In genomic region chr11:114016889-114017392, GRCm38 (mm10) we compare ENCODE assay signal across 8 mouse cellular contexts. TPM values are rescaled to one million over a fixed set of nuclear protein-coding genes. Genes with fewer than 3 reads are reported as not detected.
DNase-seq lines count a peak whose midpoint lies in the region; ATAC-seq and TF ChIP-seq lines count a peak whose summit lies in the region.
"Had no signal": no experiment of that assay in that cellular context is flagged by ENCODE, and none has a peak within 500 bp of the region (broad histone marks: within the 10 kb centered on the region; RNA-seq: fewer than 3 reads in every experiment).

No protein-coding gene starts in this region.

- H3K27ac ChIP-seq in kidney, embryonic 16.5 days (ENCODE audit: low read length): no peak overlapping the region
- H3K27ac ChIP-seq in embryonic facial prominence, embryonic 11.5 days (replicated peaks; ENCODE audit: low read depth, low read length): no peak overlapping the region
- H3K27ac ChIP-seq in hindbrain, postnatal 0 days: no peak overlapping the region
- H3K27ac ChIP-seq in neural tube, embryonic 14.5 days (ENCODE audit: low read depth, low read length): no peak overlapping the region

- H3K27me3 ChIP-seq in kidney, embryonic 16.5 days (ENCODE audit: insufficient read depth, low read length): peaks cover 9% of the 10 kb centered on the region
- 0 out of 2 replicates have a peak, but pooled peaks cover 2% of the 10 kb centered on the region for H3K27me3 ChIP-seq in embryonic facial prominence, embryonic 11.5 days (ENCODE audit: control insufficient read depth, insufficient read depth, low read length)
- H3K27me3 ChIP-seq in hindbrain, postnatal 0 days (ENCODE audit: insufficient read depth, low read length): no peaks in the 10 kb centered on the region
- no peaks in the 10 kb centered on the region for H3K27me3 ChIP-seq in neural tube, embryonic 14.5 days (ENCODE audit: control insufficient read depth, insufficient read depth, low read length)

- 0 out of 2 replicates have a peak, but pooled peaks have one; percentile 20 for ATAC-seq in kidney, embryonic 16.5 days (ENCODE audit: low FRiP score, low TSS enrichment)
- 0 out of 2 replicates have a peak, but pooled peaks have one; percentile 30 for ATAC-seq in embryonic facial prominence, embryonic 11.5 days (replicated peaks; ENCODE audit: insufficient number of reproducible peaks, low FRiP score, low TSS enrichment, low read depth)
- no peak; the same call in 1 of the 2 replicates for ATAC-seq in hindbrain, postnatal 0 days
- ATAC-seq in neural tube, embryonic 14.5 days (ENCODE audit: low read depth): peak; percentile 32; the same call in 1 of the 2 replicates

- H3K36me3 ChIP-seq in kidney, embryonic 16.5 days (ENCODE audit: insufficient read depth, low read length): no peaks in the 10 kb centered on the region
- H3K36me3 ChIP-seq in embryonic facial prominence, embryonic 11.5 days (replicated peaks; ENCODE audit: control insufficient read depth, insufficient read depth, low read depth, low read length): no peaks in the 10 kb centered on the region
- H3K36me3 ChIP-seq in hindbrain, postnatal 0 days (ENCODE audit: insufficient read depth, low read length): no peaks in the 10 kb centered on the region
- H3K36me3 ChIP-seq in neural tube, embryonic 14.5 days (ENCODE audit: control insufficient read depth, insufficient read depth, low read length): no peaks in the 10 kb centered on the region

- peaks cover 38% of the 10 kb centered on the region for H3K4me1 ChIP-seq in kidney, embryonic 16.5 days (ENCODE audit: insufficient read depth, low read length)
- H3K4me1 ChIP-seq in embryonic facial prominence, embryonic 11.5 days (ENCODE audit: control insufficient read depth, insufficient read depth, low read length): peaks cover 8% of the 10 kb centered on the region; the same call in 1 of the 2 replicates
- peaks cover 14% of the 10 kb centered on the region; the same call in 1 of the 2 replicates for H3K4me1 ChIP-seq in hindbrain, postnatal 0 days (ENCODE audit: insufficient read depth, low read length)
- H3K4me1 ChIP-seq in neural tube, embryonic 14.5 days (ENCODE audit: control insufficient read depth, insufficient read depth, low read length): peaks cover 35% of the 10 kb centered on the region

- H3K9me3 ChIP-seq in kidney, embryonic 16.5 days (ENCODE audit: low read length): no peaks in the 10 kb centered on the region
- no peaks in the 10 kb centered on the region for H3K9me3 ChIP-seq in embryonic facial prominence, embryonic 11.5 days (replicated peaks; ENCODE audit: control insufficient read depth, low read length)
- H3K9me3 ChIP-seq in hindbrain, postnatal 0 days (ENCODE audit: low read length): no peaks in the 10 kb centered on the region
- no peaks in the 10 kb centered on the region for H3K9me3 ChIP-seq in neural tube, embryonic 14.5 days (ENCODE audit: control insufficient read depth, low read length)

- no peak overlapping the region for H3K9ac ChIP-seq in kidney, embryonic 16.5 days (replicated peaks; ENCODE audit: low read length)
- no peak overlapping the region for H3K9ac ChIP-seq in embryonic facial prominence, embryonic 11.5 days (replicated peaks; ENCODE audit: low read length)
- no peak overlapping the region for H3K9ac ChIP-seq in hindbrain, postnatal 0 days (replicated peaks; ENCODE audit: low read length)
- H3K9ac ChIP-seq in neural tube, embryonic 14.5 days (replicated peaks; ENCODE audit: low read depth, low read length): 0 out of 2 replicates have a peak overlapping the region, but pooled peaks have one; percentile 16

- 13% methylated on average over 14 of the region's 14 CpGs for WGBS in kidney, embryonic 16.5 days
- 14% methylated on average over 14 of the region's 14 CpGs for WGBS in embryonic facial prominence, embryonic 11.5 days
- 19% methylated on average over 14 of the region's 14 CpGs for WGBS in hindbrain, postnatal 0 days
- WGBS in neural tube, embryonic 14.5 days: 11% methylated on average over 14 of the region's 14 CpGs

- H3K4me3 ChIP-seq in kidney, embryonic 16.5 days (ENCODE audit: low read length): no peak overlapping the region
- H3K4me3 ChIP-seq in embryonic facial prominence, embryonic 11.5 days (ENCODE audit: low read depth, low read length): no peak overlapping the region
- no peak overlapping the region for H3K4me3 ChIP-seq in hindbrain, postnatal 0 days (ENCODE audit: low read length)
- no peak overlapping the region for H3K4me3 ChIP-seq in neural tube, embryonic 14.5 days (ENCODE audit: low read depth, low read length)

- no peak overlapping the region for H3K4me2 ChIP-seq in kidney, embryonic 16.5 days (replicated peaks; ENCODE audit: low read depth, low read length)
- H3K4me2 ChIP-seq in embryonic facial prominence, embryonic 11.5 days (ENCODE audit: low read depth, low read length): no peak overlapping the region
- H3K4me2 ChIP-seq in hindbrain, postnatal 0 days (ENCODE audit: low read depth, low read length): no peak overlapping the region
- H3K4me2 ChIP-seq in neural tube, embryonic 14.5 days (ENCODE audit: low read depth, low read length): no peak overlapping the region

- no peak for DNase-seq in kidney, adult 8-10 months
- DNase-seq in embryonic facial prominence, embryonic 11.5 days (ENCODE audit: low spot score): peak; percentile 39
- peak; percentile 40 for DNase-seq in hindbrain, postnatal 0 days (ENCODE audit: low spot score)
- no peak for DNase-seq in MN1 (ENCODE audit: low spot score)
- no peak for DNase-seq in right cerebral cortex, postnatal 10 days (ENCODE audit: low spot score in 2 of 2)
- DNase-seq: cerebellum, postnatal 36 days had no signal

- TF ChIP-seq CTCF in hindbrain, postnatal 0 days (IDR thresholded peaks at IDR 0.05; ENCODE audit: low read depth): no peak

RNA-seq across cellular contexts. Expression of gene Sdk2, which starts 49.9 kb away (rescaled TPM):
- polyA plus RNA-seq in kidney, embryonic 16.5 days (2015; fragmentation: Nextera tagmentation; extraction: Ambion mirVana): 2.8 and 3.7 TPM in 2 replicates
- polyA plus RNA-seq in embryonic facial prominence, embryonic 11.5 days (2014; fragmentation: Nextera tagmentation; extraction: Ambion mirVana): 0.88 and 1.1 TPM in 2 replicates
- 30.4 and 32.2 TPM in 2 replicates for total RNA-seq in hindbrain, postnatal 0 days (2014; rRNA removed)
- 2.9 and 3.0 TPM in 2 replicates for polyA plus RNA-seq in hindbrain, postnatal 0 days (2015; fragmentation: Nextera tagmentation; extraction: Ambion mirVana)
- 4.2 and 5.0 TPM in 2 replicates for polyA plus RNA-seq in neural tube, embryonic 14.5 days (2014; fragmentation: Nextera tagmentation; extraction: Ambion mirVana)

Comparison
In these comparisons a context has a peak if more than half of its experiments do, and no peak if none do; other contexts are left out.
1. DNase-seq: peak in embryonic facial prominence, embryonic 11.5 days (single experiment) and hindbrain, postnatal 0 days (single experiment); none in kidney, adult 8-10 months (0 of 2), MN1 (single experiment) and right cerebral cortex, postnatal 10 days (0 of 2).